In genomic region chr11:120905430-120905873, GRCm38 (mm10) we compare ENCODE assay signal across 8 mouse cellular contexts. TPM values are rescaled to one million over a fixed set of nuclear protein-coding genes. Genes with fewer than 3 reads are reported as not detected.
A peak's percentile ranks its signal among the peaks of the same experiment; 100 is the strongest.
DNase-seq lines count a peak whose midpoint lies in the region; ATAC-seq and TF ChIP-seq lines count a peak whose summit lies in the region.

No protein-coding gene starts in this region.

- no peak for TF ChIP-seq POLR2A in testis, adult 2 months (IDR thresholded peaks at IDR 0.05; ENCODE audit: control insufficient read depth, low read depth, low read length)

- DNase-seq in 416B (ENCODE audit: low read depth) = peak; percentile 91
- DNase-seq in adrenal gland, adult (ENCODE audit: inconsistent age in 2 of 2, low spot score in 1 of 2) = peak; percentile 81 to 93
- DNase-seq in embryo, embryonic 9.5 days (ENCODE audit: extremely low spot score) = peak; percentile 73
- peak; percentile 90 for DNase-seq in heart, embryonic 10.5 days (ENCODE audit: low spot score)
- DNase-seq in kidney, postnatal 0 days (ENCODE audit: low spot score) = peak; percentile 92
- peak; percentile 67 for DNase-seq in liver, embryonic 11.5 days (ENCODE audit: low spot score)

- WGBS in heart, embryonic 10.5 days = 14% methylated on average over 1 of the region's 1 CpGs
- 8% methylated on average over 1 of the region's 1 CpGs for WGBS in kidney, postnatal 0 days
- WGBS in liver, embryonic 11.5 days = 23% methylated on average over 1 of the region's 1 CpGs
- 28% methylated on average over 1 of the region's 1 CpGs for WGBS in neural tube, embryonic 13.5 days

- no peak overlapping the region for H3K9ac ChIP-seq in kidney, postnatal 0 days (ENCODE audit: low read depth, low read length)
- no peak overlapping the region for H3K9ac ChIP-seq in liver, embryonic 11.5 days (ENCODE audit: low read depth, low read length)
- H3K9ac ChIP-seq in neural tube, embryonic 13.5 days = no peak overlapping the region

- H3K4me1 ChIP-seq in heart, embryonic 10.5 days = peaks cover 17% of the 10 kb centered on the region
- no peaks in the 10 kb centered on the region for H3K4me1 ChIP-seq in kidney, postnatal 0 days (replicated peaks; ENCODE audit: insufficient read depth, low read length)
- H3K4me1 ChIP-seq in liver, embryonic 11.5 days (replicated peaks; ENCODE audit: control insufficient read depth, insufficient read depth, low read length) = peaks cover 24% of the 10 kb centered on the region
- H3K4me1 ChIP-seq in neural tube, embryonic 13.5 days (replicated peaks) = no peaks in the 10 kb centered on the region
- no peaks in the 10 kb centered on the region; the same call in none of the 2 replicates for H3K4me1 ChIP-seq in testis, adult 2 months (ENCODE audit: control insufficient read depth, insufficient read depth, low read length)

- H3K36me3 ChIP-seq in heart, embryonic 10.5 days = peaks cover 18% of the 10 kb centered on the region; the same call in 1 of the 2 replicates
- H3K36me3 ChIP-seq in kidney, postnatal 0 days (ENCODE audit: insufficient read depth, low read length) = no peaks in the 10 kb centered on the region
- no peaks in the 10 kb centered on the region for H3K36me3 ChIP-seq in liver, embryonic 11.5 days (ENCODE audit: control insufficient read depth, insufficient read depth, low read length)
- H3K36me3 ChIP-seq in neural tube, embryonic 13.5 days = peaks cover 10% of the 10 kb centered on the region; the same call in 1 of the 2 replicates
- H3K36me3 ChIP-seq in testis, adult 2 months (ENCODE audit: control insufficient read depth, insufficient read depth, low read length) = no peaks in the 10 kb centered on the region

- TF ChIP-seq CTCF in kidney, postnatal 0 days (IDR thresholded peaks at IDR 0.05; ENCODE audit: low read depth) = peak; percentile 100
- TF ChIP-seq CTCF in testis, adult 2 months (IDR thresholded peaks at IDR 0.05; ENCODE audit: control insufficient read depth, insufficient read depth, insufficient replicate concordance, low read depth, low read length) = peak; percentile 87; the same call in 1 of the 2 replicates

- H3K27ac ChIP-seq in heart, embryonic 10.5 days = 0 out of 2 replicates have a peak overlapping the region, but pooled peaks have one; percentile 47
- no peak overlapping the region for H3K27ac ChIP-seq in kidney, postnatal 0 days
- no peak overlapping the region for H3K27ac ChIP-seq in liver, embryonic 11.5 days (ENCODE audit: low read depth, low read length)
- H3K27ac ChIP-seq in neural tube, embryonic 13.5 days (replicated peaks) = no peak overlapping the region
- H3K27ac ChIP-seq in testis, adult 2 months (ENCODE audit: control insufficient read depth, insufficient read depth, low read depth, low read length) = no peak overlapping the region

- H3K4me2 ChIP-seq in kidney, postnatal 0 days (ENCODE audit: low read length) = no peak overlapping the region
- H3K4me2 ChIP-seq in liver, embryonic 11.5 days = no peak overlapping the region
- no peak overlapping the region for H3K4me2 ChIP-seq in neural tube, embryonic 13.5 days

- no peaks in the 10 kb centered on the region for H3K9me3 ChIP-seq in heart, embryonic 10.5 days
- H3K9me3 ChIP-seq in kidney, postnatal 0 days (replicated peaks; ENCODE audit: low read length) = no peaks in the 10 kb centered on the region
- no peaks in the 10 kb centered on the region for H3K9me3 ChIP-seq in liver, embryonic 11.5 days (ENCODE audit: control insufficient read depth, low read length)
- no peaks in the 10 kb centered on the region for H3K9me3 ChIP-seq in neural tube, embryonic 13.5 days

- H3K4me3 ChIP-seq in heart, embryonic 10.5 days = no peak overlapping the region
- H3K4me3 ChIP-seq in kidney, postnatal 0 days (replicated peaks; ENCODE audit: low read depth, low read length) = no peak overlapping the region
- no peak overlapping the region for H3K4me3 ChIP-seq in liver, embryonic 11.5 days (ENCODE audit: low read depth, low read length)
- no peak overlapping the region for H3K4me3 ChIP-seq in neural tube, embryonic 13.5 days
- no peak overlapping the region for H3K4me3 ChIP-seq in testis, adult 2 months (ENCODE audit: control insufficient read depth, low read depth, low read length)

- peak; percentile 74 for ATAC-seq in kidney, postnatal 0 days (replicated peaks; ENCODE audit: low FRiP score, low read depth)
- ATAC-seq in liver, embryonic 11.5 days (replicated peaks; ENCODE audit: low FRiP score) = peak; percentile 69
- ATAC-seq in neural tube, embryonic 13.5 days (ENCODE audit: low read depth) = peak; percentile 36; the same call in 1 of the 2 replicates

- no peaks in the 10 kb centered on the region for H3K27me3 ChIP-seq in heart, embryonic 10.5 days (ENCODE audit: insufficient read depth, poor library complexity, severe bottlenecking)
- H3K27me3 ChIP-seq in kidney, postnatal 0 days (ENCODE audit: insufficient read depth, low read length) = no peaks in the 10 kb centered on the region
- H3K27me3 ChIP-seq in liver, embryonic 11.5 days (replicated peaks; ENCODE audit: control insufficient read depth, insufficient read depth, low read length) = no peaks in the 10 kb centered on the region
- no peaks in the 10 kb centered on the region for H3K27me3 ChIP-seq in neural tube, embryonic 13.5 days
- H3K27me3 ChIP-seq in testis, adult 2 months (ENCODE audit: control insufficient read depth, insufficient read depth, low read length) = no peaks in the 10 kb centered on the region

RNA-seq across cellular contexts. Expression of gene Ccdc57, which starts 27.2 kb away (rescaled TPM):
- polyA plus RNA-seq in heart, embryonic 10.5 days (2016; fragmentation: Nextera tagmentation; extraction: Ambion mirVana) = 6.0 and 6.5 TPM in 2 replicates
- 5.5 and 5.7 TPM in 2 replicates for polyA plus RNA-seq in kidney, postnatal 0 days (2015; fragmentation: Nextera tagmentation; extraction: Ambion mirVana)
- polyA plus RNA-seq in liver, embryonic 11.5 days (2014; fragmentation: Nextera tagmentation; extraction: Ambion mirVana) = 4.2 and 4.7 TPM in 2 replicates
- 3.9 and 4.2 TPM in 2 replicates for polyA plus RNA-seq in neural tube, embryonic 13.5 days (2015; fragmentation: Nextera tagmentation; extraction: Ambion mirVana)
- polyA plus RNA-seq in testis, adult 2 months (2012; rRNA removed) = 34.6 and 37.5 TPM in 2 replicates

RNA-seq across cellular contexts. Expression of gene Slc16a3, which starts 42.8 kb away (rescaled TPM):
- 416 and 440 TPM in 2 replicates for polyA plus RNA-seq in heart, embryonic 10.5 days (2016; fragmentation: Nextera tagmentation; extraction: Ambion mirVana)
- polyA plus RNA-seq in kidney, postnatal 0 days (2015; fragmentation: Nextera tagmentation; extraction: Ambion mirVana) = 10.0 and 10.2 TPM in 2 replicates
- 257 and 272 TPM in 2 replicates for polyA plus RNA-seq in liver, embryonic 11.5 days (2014; fragmentation: Nextera tagmentation; extraction: Ambion mirVana)
- 12.7 and 16.8 TPM in 2 replicates for polyA plus RNA-seq in neural tube, embryonic 13.5 days (2015; fragmentation: Nextera tagmentation; extraction: Ambion mirVana)
- polyA plus RNA-seq in testis, adult 2 months (2012; rRNA removed) = 3.7 and 4.4 TPM in 2 replicates

Comparison
In these comparisons a context has a peak if more than half of its experiments do, and no peak if none do; other contexts are left out.
1. RNA of gene Slc16a3, which starts 42.8 kb away (polyA plus RNA-seq): 416 to 440 TPM in heart, embryonic 10.5 days and 257 to 272 TPM in liver, embryonic 11.5 days; 12.7 to 16.8 TPM in neural tube, embryonic 13.5 days, 10.0 to 10.2 TPM in kidney, postnatal 0 days and 3.7 to 4.4 TPM in testis, adult 2 months; every median in the first group is over 10 times any median in the second.
2. Peak in every context shown above with its lines, with median percentiles within 50 percentile points of each other: DNase-seq and ATAC-seq.